13 mouse cellular contexts compared by ENCODE assay signal in genomic region chr11:16546421-16547163, GRCm38 (mm10). TPM values are rescaled to one million over a fixed set of nuclear protein-coding genes. Genes with fewer than 3 reads are reported as not detected.
A peak's percentile ranks its signal among the peaks of the same experiment; 100 is the strongest.
DNase-seq lines count a peak whose midpoint lies in the region; ATAC-seq and TF ChIP-seq lines count a peak whose summit lies in the region.
"Had no signal": no experiment of that assay in that cellular context is flagged by ENCODE, and none has a peak within 500 bp of the region (broad histone marks: within the 10 kb centered on the region; RNA-seq: fewer than 3 reads in every experiment).

No protein-coding gene starts in this region.

- no peak overlapping the region for H3K9ac ChIP-seq in stomach, embryonic 16.5 days (ENCODE audit: low read length)
- H3K9ac ChIP-seq in stomach, postnatal 0 days (ENCODE audit: low read length), result no peak overlapping the region
- no peak overlapping the region for H3K9ac ChIP-seq in midbrain, embryonic 14.5 days (replicated peaks; ENCODE audit: low read length)
- H3K9ac ChIP-seq: hindbrain, embryonic 13.5 days; kidney, embryonic 15.5 days had no signal

- WGBS in stomach, embryonic 16.5 days, result 51% methylated on average over 5 of the region's 5 CpGs
- WGBS in stomach, postnatal 0 days, result 37% methylated on average over 5 of the region's 5 CpGs
- 78% methylated on average over 5 of the region's 5 CpGs for whole genome bisulfite sequencing in midbrain, embryonic 14.5 days

- no peak for ATAC-seq in stomach, embryonic 16.5 days (ENCODE audit: insufficient read depth, low FRiP score)
- no peak for ATAC-seq in stomach, postnatal 0 days (ENCODE audit: low FRiP score, low TSS enrichment)
- no peak for ATAC-seq in midbrain, embryonic 14.5 days (ENCODE audit: low FRiP score, low TSS enrichment)

- peak overlapping the region; percentile 38; the same call in 1 of the 2 replicates for H3K27ac ChIP-seq in stomach, embryonic 16.5 days (ENCODE audit: low read length)
- no peak overlapping the region for H3K27ac ChIP-seq in stomach, postnatal 0 days (replicated peaks)
- no peak overlapping the region for H3K27ac ChIP-seq in midbrain, embryonic 14.5 days (replicated peaks; ENCODE audit: low read depth, low read length)
- H3K27ac ChIP-seq: hindbrain, embryonic 13.5 days; kidney, embryonic 15.5 days had no signal

- no peak overlapping the region for H3K4me2 ChIP-seq in stomach, embryonic 16.5 days (ENCODE audit: low read depth, low read length)
- no peak overlapping the region for H3K4me2 ChIP-seq in stomach, postnatal 0 days (replicated peaks; ENCODE audit: low read depth)
- H3K4me2 ChIP-seq in midbrain, embryonic 14.5 days (ENCODE audit: low read length), result no peak overlapping the region
- H3K4me2 ChIP-seq: hindbrain, embryonic 13.5 days; kidney, embryonic 15.5 days; liver, embryonic 11.5 days had no signal

- no peaks in the 10 kb centered on the region for H3K9me3 ChIP-seq in stomach, embryonic 16.5 days (replicated peaks; ENCODE audit: control insufficient read depth, low read length)
- H3K9me3 ChIP-seq in stomach, postnatal 0 days (ENCODE audit: control insufficient read depth, low read length), result no peaks in the 10 kb centered on the region
- H3K9me3 ChIP-seq in midbrain, embryonic 14.5 days (ENCODE audit: control insufficient read depth, low read length), result no peaks in the 10 kb centered on the region
- H3K9me3 ChIP-seq: hindbrain, embryonic 13.5 days; kidney, embryonic 15.5 days had no signal

- H3K4me3 ChIP-seq in stomach, embryonic 16.5 days (replicated peaks; ENCODE audit: low read length), result no peak overlapping the region
- no peak overlapping the region for H3K4me3 ChIP-seq in stomach, postnatal 0 days (ENCODE audit: low read depth, low read length)
- no peak overlapping the region for H3K4me3 ChIP-seq in midbrain, embryonic 14.5 days (replicated peaks; ENCODE audit: low read depth, low read length)
- H3K4me3 ChIP-seq: hindbrain, embryonic 13.5 days; kidney, embryonic 15.5 days had no signal

- H3K36me3 ChIP-seq in stomach, embryonic 16.5 days (ENCODE audit: control insufficient read depth, insufficient read depth, low read length), result no peaks in the 10 kb centered on the region
- no peaks in the 10 kb centered on the region for H3K36me3 ChIP-seq in stomach, postnatal 0 days (ENCODE audit: control insufficient read depth, insufficient read depth, low read length)
- no peaks in the 10 kb centered on the region for H3K36me3 ChIP-seq in midbrain, embryonic 14.5 days (ENCODE audit: control insufficient read depth, insufficient read depth, low read length)
- H3K36me3 ChIP-seq: hindbrain, embryonic 13.5 days; kidney, embryonic 15.5 days had no signal

- no peaks in the 10 kb centered on the region for H3K4me1 ChIP-seq in stomach, embryonic 16.5 days (ENCODE audit: control insufficient read depth, insufficient read depth, low read length)
- H3K4me1 ChIP-seq in stomach, postnatal 0 days (replicated peaks; ENCODE audit: control insufficient read depth, insufficient read depth), result no peaks in the 10 kb centered on the region
- no peaks in the 10 kb centered on the region for H3K4me1 ChIP-seq in midbrain, embryonic 14.5 days (ENCODE audit: control insufficient read depth, insufficient read depth, low read length)
- H3K4me1 ChIP-seq: hindbrain, embryonic 13.5 days; kidney, embryonic 15.5 days had no signal

- TF ChIP-seq EP300 in stomach, postnatal 0 days (optimal IDR thresholded peaks at IDR 0.05), result no peak

- TF ChIP-seq CTCF in stomach, postnatal 0 days (IDR thresholded peaks at IDR 0.05; ENCODE audit: low read depth), result no peak

- H3K27me3 ChIP-seq in stomach, embryonic 16.5 days (ENCODE audit: control insufficient read depth, insufficient read depth, low read length), result no peaks in the 10 kb centered on the region
- no peaks in the 10 kb centered on the region for H3K27me3 ChIP-seq in stomach, postnatal 0 days (ENCODE audit: control insufficient read depth, insufficient read depth, low read length)
- H3K27me3 ChIP-seq in midbrain, embryonic 14.5 days (ENCODE audit: control insufficient read depth, insufficient read depth, low read length), result no peaks in the 10 kb centered on the region
- H3K27me3 ChIP-seq: hindbrain, embryonic 13.5 days; kidney, embryonic 15.5 days had no signal

- DNase-seq in cerebellum, postnatal 10 days, result peak; percentile 8 to 37
- DNase-seq in cerebellum, postnatal 4 days (ENCODE audit: low spot score in 2 of 2), result no peak
- no peak for DNase-seq in stomach, postnatal 0 days (ENCODE audit: low spot score)
- DNase-seq in gastrocnemius, postnatal 25 days, result peak; percentile 56
- peak; percentile 78 for DNase-seq in skeletal muscle tissue, adult 2 months (ENCODE audit: low read depth, low spot score)
- DNase-seq in right cerebral cortex, postnatal 10 days (ENCODE audit: low spot score in 2 of 2), result no peak
- DNase-seq in midbrain, embryonic 14.5 days, result no peak
- DNase-seq: cerebellum, adult 9-10 months; right cerebral cortex, adult 18-20 months had no signal

RNA-seq across cellular contexts. Expression of gene Sec61g, which starts 38.3 kb away (rescaled TPM):
- 34.0 and 44.5 TPM in 2 replicates for polyA plus RNA-seq in stomach, embryonic 16.5 days (2015; fragmentation: Nextera tagmentation; extraction: Ambion mirVana)
- polyA plus RNA-seq in stomach, postnatal 0 days (2015; fragmentation: Nextera tagmentation; extraction: Ambion mirVana), result 33.0 and 35.5 TPM in 2 replicates
- 1 to 10 TPM; 2.2 to 3.6 TPM for total RNA-seq in gastrocnemius, postnatal 25 days (2021)
- polyA plus RNA-seq in midbrain, embryonic 14.5 days (2014; fragmentation: Nextera tagmentation; extraction: Ambion mirVana), result 27.7 and 32.9 TPM in 2 replicates

Comparison
In these comparisons a context has a peak if more than half of its experiments do, and no peak if none do; other contexts are left out.
1. DNase-seq: peak in cerebellum, postnatal 10 days (2 of 2), gastrocnemius, postnatal 25 days (single experiment) and skeletal muscle tissue, adult 2 months (single experiment); none in cerebellum, postnatal 4 days (0 of 2), stomach, postnatal 0 days (single experiment), right cerebral cortex, postnatal 10 days (0 of 2) and midbrain, embryonic 14.5 days (single experiment).